Mouse (Mus musculus) heart, embryonic 10.5 days (tissue): ENCODE data around the gene Gm32802. TPM values are rescaled to one million over a fixed set of nuclear protein-coding genes. Genes with fewer than 3 reads are reported as not detected.
"Not testable (repeated sequence)": the region's sequence is repeated elsewhere in the genome, so short reads cannot be mapped to it uniquely, and the experiment has no call there.

ENCODE experiments used
- DNase-seq: peaks from one replicate; pipeline ENCODE4 v3.0.0-alpha.2; 2017; ENCODE audit warnings: low spot score
- H3K27ac ChIP-seq: fragments of 300-500 bp; sonication (generic); 2 replicates; pipeline ENCODE4 v1.5.1; 2016; ENCODE audit warnings: mild to moderate bottlenecking
- H3K27me3 ChIP-seq: fragments of 300-500 bp; sonication (generic); 2 replicates; pipeline ENCODE4 v1.6.1; 2016; ENCODE audit warnings: mild to moderate bottlenecking; ENCODE audit not compliant: poor library complexity, insufficient read depth, severe bottlenecking
- H3K36me3 ChIP-seq: fragments of 300-500 bp; sonication (generic); 2 replicates; pipeline ENCODE4 v1.6.1; 2016; ENCODE audit warnings: mild to moderate bottlenecking, moderate library complexity
- H3K4me1 ChIP-seq: fragments of 300-500 bp; sonication (generic); 2 replicates; pipeline ENCODE4 v1.6.1; 2016; ENCODE audit warnings: mild to moderate bottlenecking
- H3K4me3 ChIP-seq: fragments of 300-500 bp; sonication (generic); 2 replicates; pipeline ENCODE4 v1.5.1; 2016; ENCODE audit warnings: mild to moderate bottlenecking, moderate library complexity
- H3K9me3 ChIP-seq: fragments of 300-500 bp; sonication (generic); 2 replicates; pipeline ENCODE4 v1.6.1; 2016; ENCODE audit warnings: mild to moderate bottlenecking, moderate library complexity
- WGBS: fragments of 180-500 bp; shearing (Covaris S2); methylation state at CpG from one replicate; pipeline ENCODE4 v1.1.7; 2016; 5-methylcytosine and 5-hydroxymethylcytosine counted together
- polyA plus RNA-seq: library from polyadenylated mRNA; unstranded; fragments of >200 nt; fragmentation: Nextera tagmentation; extraction: Ambion mirVana; gene quantifications from 2 replicates; pipeline ENCODE4 v1.2.1, GENCODE M21; 2016

Gm32802 gene
- polyA plus RNA-seq, 1 experiment from 2014 or later: not detected

DNA sequence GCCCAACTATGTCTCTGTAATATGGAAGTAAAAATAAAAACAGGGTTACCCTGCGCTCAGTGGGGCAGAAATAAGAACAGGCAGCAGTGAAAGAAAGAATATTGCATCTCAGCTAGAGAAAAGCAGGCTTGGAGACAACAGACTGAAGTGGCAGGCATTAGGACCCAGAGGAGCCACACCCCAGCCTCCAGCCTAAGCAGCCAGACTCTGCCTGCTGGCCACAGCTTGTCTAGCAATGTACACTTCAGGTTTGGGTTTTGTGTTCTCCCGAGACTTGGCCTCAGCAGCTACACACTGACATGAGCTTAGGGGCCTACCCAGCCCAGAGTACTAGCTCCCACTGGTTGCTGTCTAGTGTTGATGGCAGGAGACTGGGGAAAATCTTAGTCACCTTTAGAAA is 43.6 kb downstream of the Gm32802 start:
- not testable (repeated sequence) for H3K27ac ChIP-seq, H3K27me3 ChIP-seq, H3K4me3 ChIP-seq, H3K9me3 ChIP-seq, H3K4me1 ChIP-seq, DNase-seq, H3K36me3 ChIP-seq
- WGBS: 39% methylated on average over 2 of the region's 2 CpGs

Other genes starting within 250 kb of the Gm32802 start
- 21.9 and 28.7 TPM in 2 replicates for gene Mdm1, start 116.9 kb upstream of the Gm32802 start, polyA plus RNA-seq
- 0.11 TPM in 1 of 2 replicates, not detected in the other for gene Il22, start 53.7 kb upstream of the Gm32802 start, polyA plus RNA-seq
- not detected in 2 replicates for gene Gm32717, start 17.9 kb upstream of the Gm32802 start, polyA plus RNA-seq
- not detected in 2 replicates for gene Iltifb, start 36.4 kb downstream of the Gm32802 start, polyA plus RNA-seq
- not detected in 2 replicates for gene Gm9040, start 68.3 kb downstream of the Gm32802 start, polyA plus RNA-seq
- gene Gm9044, start 73.7 kb downstream of the Gm32802 start, polyA plus RNA-seq: not detected in 2 replicates
- gene Gm9045, start 79.1 kb downstream of the Gm32802 start, polyA plus RNA-seq: 0.08 and 0.09 TPM in 2 replicates
- gene Gm9046, start 84.6 kb downstream of the Gm32802 start, polyA plus RNA-seq: not detected in 2 replicates
- not detected in 2 replicates for gene Gm9048, start 90.0 kb downstream of the Gm32802 start, polyA plus RNA-seq
- gene Gm9049, start 95.4 kb downstream of the Gm32802 start, polyA plus RNA-seq: 0.08 and 0.09 TPM in 2 replicates
- not detected in 2 replicates for gene Ifng, start 182.4 kb downstream of the Gm32802 start, polyA plus RNA-seq